8 mouse cellular contexts compared by ENCODE assay signal in the genomic region with DNA sequence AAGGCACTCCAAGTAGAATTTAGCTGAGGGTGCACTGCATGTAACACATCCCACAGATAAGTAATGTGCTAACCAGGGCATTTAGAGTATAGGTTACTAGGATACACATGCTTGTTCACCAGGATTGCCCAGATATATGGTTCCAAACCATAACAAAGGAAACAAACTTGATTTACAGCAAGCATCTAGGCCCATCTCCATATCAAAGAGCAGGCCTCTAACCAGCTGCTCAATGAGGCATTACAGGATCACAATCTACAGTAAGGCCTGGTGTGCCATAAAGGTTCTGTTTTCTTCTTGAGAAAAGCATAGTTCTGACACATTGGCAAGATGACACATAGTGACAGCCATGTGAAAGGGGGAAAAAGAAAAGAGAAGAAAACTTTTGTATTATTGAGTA. TPM values are rescaled to one million over a fixed set of nuclear protein-coding genes. Genes with fewer than 3 reads are reported as not detected.
DNase-seq lines count a peak whose midpoint lies in the region; ATAC-seq and TF ChIP-seq lines count a peak whose summit lies in the region.
"Not testable (repeated sequence)": the region's sequence is repeated elsewhere in the genome, so short reads cannot be mapped to it uniquely, and the experiment has no call there.

No protein-coding gene starts in this region.

- H3K4me2 ChIP-seq in forebrain, embryonic 15.5 days (replicated peaks): peak overlapping the region; percentile 61
- H3K4me2 ChIP-seq in hindbrain, embryonic 11.5 days (replicated peaks; ENCODE audit: low read depth, low read length): peak overlapping the region; percentile 54
- peak overlapping the region; percentile 71 for H3K4me2 ChIP-seq in kidney, embryonic 15.5 days
- peak overlapping the region; percentile 68 for H3K4me2 ChIP-seq in liver, embryonic 14.5 days (ENCODE audit: low read depth)
- peak overlapping the region; percentile 52 for H3K4me2 ChIP-seq in midbrain, embryonic 13.5 days (replicated peaks)
- peak overlapping the region; percentile 61 for H3K4me2 ChIP-seq in stomach, embryonic 16.5 days (ENCODE audit: low read depth, low read length)

- not testable (repeated sequence) for H3K36me3 ChIP-seq in forebrain, embryonic 15.5 days; hindbrain, embryonic 11.5 days (ENCODE audit: control insufficient read depth, insufficient read depth, low read length); kidney, embryonic 15.5 days; liver, embryonic 14.5 days (replicated peaks; ENCODE audit: control insufficient read depth, insufficient read depth, low read depth); midbrain, embryonic 13.5 days; stomach, embryonic 16.5 days (ENCODE audit: control insufficient read depth, insufficient read depth, low read length)

- ATAC-seq in forebrain, embryonic 15.5 days (replicated peaks); hindbrain, embryonic 11.5 days (ENCODE audit: low FRiP score); kidney, embryonic 15.5 days (replicated peaks; ENCODE audit: low FRiP score); liver, embryonic 14.5 days (ENCODE audit: insufficient read depth); midbrain, embryonic 13.5 days; stomach, embryonic 16.5 days (ENCODE audit: insufficient read depth, low FRiP score): not testable (repeated sequence)

- H3K27me3 ChIP-seq in forebrain, embryonic 15.5 days; hindbrain, embryonic 11.5 days (ENCODE audit: control insufficient read depth, insufficient read depth, low read length); kidney, embryonic 15.5 days; liver, embryonic 14.5 days (ENCODE audit: control insufficient read depth, insufficient read depth, low read length); midbrain, embryonic 13.5 days; stomach, embryonic 16.5 days (ENCODE audit: control insufficient read depth, insufficient read depth, low read length): not testable (repeated sequence)

- TF ChIP-seq POLR2A in cortical plate, adult 2 months (IDR thresholded peaks at IDR 0.05; ENCODE audit: extremely low read depth, insufficient read depth, low read length): not testable (repeated sequence)

- not testable (repeated sequence) for TF ChIP-seq CTCF in cortical plate, adult 2 months (IDR thresholded peaks at IDR 0.05; ENCODE audit: extremely low read depth, insufficient read depth, low read length); liver, embryonic 14.5 days (IDR thresholded peaks at IDR 0.05; ENCODE audit: low read depth)

- not testable (repeated sequence) for H3K9me3 ChIP-seq in forebrain, embryonic 15.5 days; hindbrain, embryonic 11.5 days (ENCODE audit: control insufficient read depth, low read length); kidney, embryonic 15.5 days (replicated peaks); liver, embryonic 14.5 days (ENCODE audit: control insufficient read depth, low read length); midbrain, embryonic 13.5 days; stomach, embryonic 16.5 days (replicated peaks; ENCODE audit: control insufficient read depth, low read length)

- TF ChIP-seq EP300 in liver, embryonic 14.5 days (IDR thresholded peaks at IDR 0.05; ENCODE audit: low read depth): not testable (repeated sequence)

- H3K27ac ChIP-seq in cortical plate, adult 2 months (ENCODE audit: insufficient read depth, low read length); forebrain, embryonic 15.5 days (replicated peaks); hindbrain, embryonic 11.5 days (ENCODE audit: low read depth, low read length); liver, embryonic 14.5 days; midbrain, embryonic 13.5 days; stomach, embryonic 16.5 days (ENCODE audit: low read length): not testable (repeated sequence)
- H3K27ac ChIP-seq in kidney, embryonic 15.5 days: 0 out of 2 replicates have a peak overlapping the region, but pooled peaks have one; percentile 55

- H3K4me1 ChIP-seq in cortical plate, adult 2 months (ENCODE audit: control insufficient read depth, insufficient read depth, low read length); hindbrain, embryonic 11.5 days (replicated peaks; ENCODE audit: control insufficient read depth, insufficient read depth, low read length); kidney, embryonic 15.5 days; liver, embryonic 14.5 days (replicated peaks; ENCODE audit: control insufficient read depth in 2 of 2, insufficient read depth in 2 of 2, low read length in 1 of 2); stomach, embryonic 16.5 days (ENCODE audit: control insufficient read depth, insufficient read depth, low read length): not testable (repeated sequence)
- peaks cover 11% of the 10 kb centered on the region; the same call in 1 of the 2 replicates for H3K4me1 ChIP-seq in forebrain, embryonic 15.5 days
- peaks cover 15% of the 10 kb centered on the region for H3K4me1 ChIP-seq in midbrain, embryonic 13.5 days (replicated peaks)

- H3K9ac ChIP-seq in forebrain, embryonic 15.5 days (replicated peaks): peak overlapping the region; percentile 22; the same call in 1 of the 2 replicates
- not testable (repeated sequence) for H3K9ac ChIP-seq in hindbrain, embryonic 11.5 days (ENCODE audit: low read depth, low read length); kidney, embryonic 15.5 days
- H3K9ac ChIP-seq in liver, embryonic 14.5 days (replicated peaks): peak overlapping the region; percentile 74
- H3K9ac ChIP-seq in midbrain, embryonic 13.5 days (replicated peaks): peak overlapping the region; percentile 62
- peak overlapping the region; percentile 60 for H3K9ac ChIP-seq in stomach, embryonic 16.5 days (ENCODE audit: low read length)

- peak overlapping the region; percentile 91; the same call in 1 of the 2 replicates for H3K4me3 ChIP-seq in cortical plate, adult 2 months (ENCODE audit: insufficient read depth, low read length)
- H3K4me3 ChIP-seq in forebrain, embryonic 15.5 days: peak overlapping the region; percentile 61
- not testable (repeated sequence) for H3K4me3 ChIP-seq in hindbrain, embryonic 11.5 days (ENCODE audit: low read depth, low read length)
- peak overlapping the region; percentile 54 for H3K4me3 ChIP-seq in kidney, embryonic 15.5 days (replicated peaks)
- peak overlapping the region in 1 of 2 experiments; percentile 73; a peak in 2 of 4 replicates for H3K4me3 ChIP-seq in liver, embryonic 14.5 days (ENCODE audit: insufficient read depth in 1 of 2, low read depth in 2 of 2, low read length in 2 of 2)
- H3K4me3 ChIP-seq in midbrain, embryonic 13.5 days (replicated peaks): peak overlapping the region; percentile 55
- peak overlapping the region; percentile 70 for H3K4me3 ChIP-seq in stomach, embryonic 16.5 days (replicated peaks; ENCODE audit: low read length)

- DNase-seq in CD4-positive helper T cell, adult 2 months (ENCODE audit: low read depth, low spot score): peak; percentile 11
- DNase-seq in hindbrain, embryonic 11.5 days (ENCODE audit: low spot score): peak; percentile 9
- DNase-seq in liver, embryonic 14.5 days (ENCODE audit: low read depth in 3 of 3, low spot score in 3 of 3): not testable (repeated sequence)

RNA-seq across cellular contexts. Expression of a gene that starts 56.0 kb away (rescaled TPM):
- polyA plus RNA-seq in cortical plate, adult 2 months (2012; rRNA removed): 0.09 TPM in 1 of 2 replicates, not detected in the other
- polyA plus RNA-seq in forebrain, embryonic 15.5 days (2015; fragmentation: Nextera tagmentation; extraction: Ambion mirVana): 0.43 and 0.61 TPM in 2 replicates
- polyA plus RNA-seq in hindbrain, embryonic 11.5 days (2014; fragmentation: Nextera tagmentation; extraction: Ambion mirVana): 0.35 and 0.36 TPM in 2 replicates
- 0.66 and 0.98 TPM in 2 replicates for polyA plus RNA-seq in kidney, embryonic 15.5 days (2015; fragmentation: Nextera tagmentation; extraction: Ambion mirVana)
- 0.01 and 0.05 TPM in 2 replicates for polyA plus RNA-seq in liver, embryonic 14.5 days (2012; rRNA removed)
- polyA plus RNA-seq in liver, embryonic 14.5 days (2014; fragmentation: Nextera tagmentation; extraction: Ambion mirVana): 0.18 and 0.45 TPM in 2 replicates
- 0.31 and 0.61 TPM in 2 replicates for polyA plus RNA-seq in midbrain, embryonic 13.5 days (2015; fragmentation: Nextera tagmentation; extraction: Ambion mirVana)
- polyA plus RNA-seq in stomach, embryonic 16.5 days (2015; fragmentation: Nextera tagmentation; extraction: Ambion mirVana): 0.46 and 0.75 TPM in 2 replicates
